Mouse (Mus musculus): ENCODE measurements around the gene Zfp13. TPM values are rescaled to one million over a fixed set of nuclear protein-coding genes. Genes with fewer than 3 reads are reported as not detected.
A peak's percentile ranks its signal among the peaks of the same experiment; 100 is the strongest.

Gene Zfp13
- polyA plus RNA-seq, 1 experiment from 2014 or later, result 29.4 TPM

DNA sequence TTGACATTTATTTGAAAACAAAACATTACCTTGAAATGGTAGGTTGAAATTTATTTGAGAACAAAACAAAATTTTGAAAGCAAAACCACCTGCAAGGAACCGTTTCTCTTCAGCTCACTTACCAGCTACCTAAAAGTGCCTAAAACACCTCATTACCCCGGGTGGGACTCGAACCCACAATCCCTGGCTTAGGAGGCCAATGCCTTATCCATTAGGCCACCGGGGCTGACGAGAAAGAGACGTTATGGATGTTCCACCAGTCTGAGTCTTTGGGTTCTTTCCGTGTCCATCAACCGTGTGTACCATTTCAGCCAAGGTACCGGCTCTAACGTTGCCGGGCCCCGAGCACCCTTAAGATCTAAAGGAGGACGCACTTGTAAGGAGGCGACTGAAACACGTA lies 50.7 kb downstream of the Zfp13 start:
- Histone ChIP-seq H3K4me3 (ENCODE audit: low read depth, low read length) (peak overlapping the region; percentile 44), H3K9me3 (replicated peaks; ENCODE audit: control insufficient read depth, low read length, poor library complexity, severe bottlenecking) (no peaks in the 10 kb centered on the region), H3K27ac (ENCODE audit: low read length) (peak overlapping the region; percentile 72), H3K36me3 (ENCODE audit: control insufficient read depth, insufficient read depth, low read length) (no peaks in the 10 kb centered on the region), H3K27me3 (ENCODE audit: control insufficient read depth, insufficient read depth, low read depth, low read length) (no peaks in the 10 kb centered on the region), H3K4me2 (ENCODE audit: low read length) (peak overlapping the region; percentile 66), H3K4me1 (ENCODE audit: control insufficient read depth, insufficient read depth, low read length) (peaks cover 7% of the 10 kb centered on the region), H3K9ac (ENCODE audit: low read depth, low read length) (peak overlapping the region; percentile 52)
- peak; percentile 13 for ATAC-seq
- whole genome bisulfite sequencing, result 1% methylated on average over 15 of the region's 15 CpGs

DNA sequence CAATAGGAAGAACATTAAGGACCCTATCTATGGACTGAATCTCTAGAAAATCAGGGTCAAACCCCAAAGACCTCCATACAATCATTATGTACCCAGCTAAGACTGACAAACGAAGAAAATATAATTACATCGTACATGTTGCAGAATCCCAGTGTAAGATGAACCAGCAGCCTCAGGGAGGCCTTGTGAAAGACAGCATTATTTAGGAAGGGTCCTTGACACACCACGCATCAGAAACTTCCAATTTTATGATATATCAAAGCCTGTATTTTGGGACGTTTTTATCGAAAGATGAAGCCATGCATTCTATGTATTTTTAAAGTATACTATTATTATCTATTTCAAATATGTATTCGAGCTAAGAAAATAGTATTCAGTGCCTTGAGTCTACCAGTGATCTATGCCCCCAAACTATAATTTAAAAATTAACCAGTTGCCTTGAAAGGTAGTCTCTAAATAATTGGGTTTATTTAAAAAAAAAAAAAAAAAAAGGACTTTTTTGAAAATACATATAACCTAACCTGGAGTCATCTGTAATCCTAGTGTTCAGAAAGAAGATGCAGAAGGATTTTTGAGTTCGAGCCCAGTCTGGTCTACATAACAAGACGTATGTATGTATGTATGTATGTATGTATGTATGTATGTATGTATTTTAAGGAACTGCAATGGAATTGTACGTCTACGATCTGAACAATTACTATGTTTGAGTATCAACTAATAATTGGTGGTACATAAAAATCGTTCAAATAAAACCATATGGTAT lies 51.4 kb downstream of the Zfp13 start:
- H3K27ac ChIP-seq (ENCODE audit: low read length), result no peak overlapping the region
- H3K4me2 ChIP-seq (ENCODE audit: low read length), result no peak overlapping the region; the same call in 1 of the 2 replicates
- H3K27me3 ChIP-seq (ENCODE audit: control insufficient read depth, insufficient read depth, low read depth, low read length), result no peaks in the 10 kb centered on the region
- H3K9me3 ChIP-seq (replicated peaks; ENCODE audit: control insufficient read depth, low read length, poor library complexity, severe bottlenecking), result no peaks in the 10 kb centered on the region
- H3K9ac ChIP-seq (ENCODE audit: low read depth, low read length), result no peak overlapping the region
- no peak overlapping the region; the same call in 1 of the 2 replicates for H3K4me3 ChIP-seq (ENCODE audit: low read depth, low read length)
- ATAC-seq, result no peak
- no peaks in the 10 kb centered on the region for H3K36me3 ChIP-seq (ENCODE audit: control insufficient read depth, insufficient read depth, low read length)
- H3K4me1 ChIP-seq (ENCODE audit: control insufficient read depth, insufficient read depth, low read length), result peaks cover 7% of the 10 kb centered on the region
- 58% methylated on average over 11 of the region's 11 CpGs for WGBS

- H3K9me3 ChIP-seq (replicated peaks; ENCODE audit: control insufficient read depth, low read length, poor library complexity, severe bottlenecking), result no peaks in the 10 kb centered on the region
- H3K9ac ChIP-seq (ENCODE audit: low read depth, low read length), result peak overlapping the region; percentile 63
- peak overlapping the region; percentile 56 for H3K4me3 ChIP-seq (ENCODE audit: low read depth, low read length)
- H3K27ac ChIP-seq (ENCODE audit: low read length), result peak overlapping the region; percentile 59; the same call in 1 of the 2 replicates
- H3K4me1 ChIP-seq (ENCODE audit: control insufficient read depth, insufficient read depth, low read length), result peaks cover 5% of the 10 kb centered on the region
- WGBS, result under 1% methylated on average over 42 of the region's 42 CpGs
- ATAC-seq, result peak; percentile 11; the same call in 1 of the 2 replicates
- H3K4me2 ChIP-seq (ENCODE audit: low read length), result peak overlapping the region; percentile 58
- no peaks in the 10 kb centered on the region for H3K36me3 ChIP-seq (ENCODE audit: control insufficient read depth, insufficient read depth, low read length)
- H3K27me3 ChIP-seq (ENCODE audit: control insufficient read depth, insufficient read depth, low read depth, low read length), result 0 out of 2 replicates have a peak, but pooled peaks cover under 1% of the 10 kb centered on the region
These were observed 52.4 kb downstream of the Zfp13 start for GRCm38 (mm10) chr17:23546702-23547505.

DNA sequence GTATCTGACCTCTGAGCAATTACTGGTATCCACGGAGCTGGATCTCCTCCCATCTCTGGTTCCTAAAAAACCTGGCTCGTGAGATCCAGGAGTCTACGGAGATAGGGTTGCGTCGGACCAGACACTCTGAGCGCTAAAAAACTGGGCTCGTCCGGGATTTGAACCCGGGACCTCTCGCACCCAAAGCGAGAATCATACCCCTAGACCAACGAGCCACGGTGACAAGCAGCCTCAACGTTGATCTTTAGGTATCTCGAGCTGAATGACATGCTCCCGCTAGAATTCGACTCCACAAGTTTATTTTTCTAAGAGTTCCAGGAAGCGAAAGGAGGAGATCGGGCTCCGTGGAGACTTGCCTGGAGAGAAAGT lies 53.0 kb downstream of the Zfp13 start:
- 2% methylated on average over 20 of the region's 20 CpGs for WGBS

DNA sequence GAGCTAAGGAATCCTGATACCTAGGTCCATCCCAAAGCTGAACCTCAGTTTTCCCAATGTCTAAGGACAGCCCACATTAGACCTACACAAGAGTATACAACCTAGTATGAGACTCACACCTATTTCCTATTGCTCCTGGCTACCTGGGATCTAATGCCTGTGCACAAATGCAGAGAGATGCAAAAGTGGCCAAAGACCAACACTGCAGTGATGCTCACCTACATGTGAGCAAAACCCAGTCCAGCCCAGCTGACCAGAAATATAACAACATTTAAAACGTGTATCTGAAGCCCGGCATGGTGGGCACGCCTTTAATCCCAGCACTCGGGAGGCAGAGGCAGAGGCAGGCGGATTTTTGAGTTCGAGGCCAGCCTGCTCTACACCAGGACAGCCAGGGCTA lies 53.4 kb downstream of the Zfp13 start:
- peak overlapping the region; percentile 56 for H3K4me3 ChIP-seq (ENCODE audit: low read depth, low read length)

More for the DNA sequence above, 53.0 kb downstream of the Zfp13 start:
- Histone ChIP-seq H3K4me3 (ENCODE audit: low read depth, low read length) (peak overlapping the region; percentile 56), H3K36me3 (ENCODE audit: control insufficient read depth, insufficient read depth, low read length) (no peaks in the 10 kb centered on the region), H3K4me2 (ENCODE audit: low read length) (peak overlapping the region; percentile 58), H3K9me3 (replicated peaks; ENCODE audit: control insufficient read depth, low read length, poor library complexity, severe bottlenecking) (no peaks in the 10 kb centered on the region), H3K27me3 (ENCODE audit: control insufficient read depth, insufficient read depth, low read depth, low read length) (peaks cover 6% of the 10 kb centered on the region; the same call in 1 of the 2 replicates), H3K27ac (ENCODE audit: low read length) (0 out of 2 replicates have a peak overlapping the region, but pooled peaks have one; percentile 59), H3K4me1 (ENCODE audit: control insufficient read depth, insufficient read depth, low read length) (peaks cover under 1% of the 10 kb centered on the region; the same call in 1 of the 2 replicates), H3K9ac (ENCODE audit: low read depth, low read length) (peak overlapping the region; percentile 63; the same call in 1 of the 2 replicates)
- peak; percentile 30 for ATAC-seq

GRCm38 (mm10) chr17:23544766-23545165 lies 54.5 kb downstream of the Zfp13 start:
- no peak overlapping the region for H3K9ac ChIP-seq (ENCODE audit: low read depth, low read length)
- peaks cover 13% of the 10 kb centered on the region for H3K27me3 ChIP-seq (ENCODE audit: control insufficient read depth, insufficient read depth, low read depth, low read length)
- no peak for ATAC-seq
- no peak overlapping the region for H3K4me2 ChIP-seq (ENCODE audit: low read length)
- 100% methylated on average over 1 of the region's 1 CpGs for WGBS
- H3K4me1 ChIP-seq (ENCODE audit: control insufficient read depth, insufficient read depth, low read length), result no peaks in the 10 kb centered on the region
- no peak overlapping the region for H3K4me3 ChIP-seq (ENCODE audit: low read depth, low read length)
- no peaks in the 10 kb centered on the region for H3K36me3 ChIP-seq (ENCODE audit: control insufficient read depth, insufficient read depth, low read length)
- H3K27ac ChIP-seq (ENCODE audit: low read length), result no peak overlapping the region
- no peaks in the 10 kb centered on the region for H3K9me3 ChIP-seq (replicated peaks; ENCODE audit: control insufficient read depth, low read length, poor library complexity, severe bottlenecking)

More for the DNA sequence above, 53.4 kb downstream of the Zfp13 start:
- peak overlapping the region; percentile 58 for H3K4me2 ChIP-seq (ENCODE audit: low read length)
- H3K9ac ChIP-seq (ENCODE audit: low read depth, low read length), result no peak overlapping the region
- no peak overlapping the region for H3K27ac ChIP-seq (ENCODE audit: low read length)
- peaks cover 9% of the 10 kb centered on the region; the same call in 1 of the 2 replicates for H3K27me3 ChIP-seq (ENCODE audit: control insufficient read depth, insufficient read depth, low read depth, low read length)
- no peaks in the 10 kb centered on the region for H3K4me1 ChIP-seq (ENCODE audit: control insufficient read depth, insufficient read depth, low read length)
- H3K36me3 ChIP-seq (ENCODE audit: control insufficient read depth, insufficient read depth, low read length), result no peaks in the 10 kb centered on the region
- no peak for ATAC-seq
- H3K9me3 ChIP-seq (replicated peaks; ENCODE audit: control insufficient read depth, low read length, poor library complexity, severe bottlenecking), result no peaks in the 10 kb centered on the region
- WGBS, result 13% methylated on average over 6 of the region's 6 CpGs

- Histone ChIP-seq H3K36me3 (ENCODE audit: control insufficient read depth, insufficient read depth, low read length) (no peaks in the 10 kb centered on the region), H3K27me3 (ENCODE audit: control insufficient read depth, insufficient read depth, low read depth, low read length) (peaks cover 21% of the 10 kb centered on the region), H3K9me3 (replicated peaks; ENCODE audit: control insufficient read depth, low read length, poor library complexity, severe bottlenecking) (no peaks in the 10 kb centered on the region), H3K4me3 (ENCODE audit: low read depth, low read length) (no peak overlapping the region), H3K27ac (ENCODE audit: low read length) (no peak overlapping the region), H3K9ac (ENCODE audit: low read depth, low read length) (no peak overlapping the region), H3K4me1 (ENCODE audit: control insufficient read depth, insufficient read depth, low read length) (no peaks in the 10 kb centered on the region), H3K4me2 (ENCODE audit: low read length) (no peak overlapping the region)
- ATAC-seq, result no peak
- 86% methylated on average over 4 of the region's 4 CpGs for WGBS
These were observed 55.3 kb downstream of the Zfp13 start for GRCm38 (mm10) chr17:23543983-23544382.

DNA sequence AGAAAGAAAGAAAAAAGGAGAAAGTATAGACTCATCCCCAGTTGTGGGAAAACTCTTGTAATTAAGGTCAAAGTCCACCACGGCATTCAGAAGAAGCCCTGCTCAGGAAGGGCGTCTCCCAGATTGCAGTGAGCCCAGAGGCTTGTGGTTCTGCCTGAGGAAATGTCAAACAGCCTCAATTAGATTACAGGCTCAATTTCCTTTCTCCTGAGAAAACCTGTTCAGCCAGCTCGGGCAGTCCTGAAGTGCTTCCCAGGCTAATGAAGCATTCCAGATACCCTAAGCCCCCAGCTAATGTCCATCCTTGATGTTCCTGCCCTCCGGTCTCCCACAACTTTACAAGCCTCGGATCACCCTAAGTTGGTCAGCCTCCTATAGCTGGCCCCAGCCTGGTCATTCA lies 56.0 kb downstream of the Zfp13 start:
- Histone ChIP-seq H3K4me2 (ENCODE audit: low read length) (no peak overlapping the region), H3K4me3 (ENCODE audit: low read depth, low read length) (no peak overlapping the region), H3K27ac (ENCODE audit: low read length) (no peak overlapping the region), H3K27me3 (ENCODE audit: control insufficient read depth, insufficient read depth, low read depth, low read length) (peaks cover 28% of the 10 kb centered on the region), H3K9me3 (replicated peaks; ENCODE audit: control insufficient read depth, low read length, poor library complexity, severe bottlenecking) (no peaks in the 10 kb centered on the region), H3K36me3 (ENCODE audit: control insufficient read depth, insufficient read depth, low read length) (no peaks in the 10 kb centered on the region), H3K4me1 (ENCODE audit: control insufficient read depth, insufficient read depth, low read length) (0 out of 2 replicates have a peak, but pooled peaks cover 3% of the 10 kb centered on the region), H3K9ac (ENCODE audit: low read depth, low read length) (no peak overlapping the region)
- WGBS, result 53% methylated on average over 5 of the region's 5 CpGs
- no peak for ATAC-seq
